Mouse (Mus musculus) erythroblast, adult 5-6 weeks (primary cell): ENCODE measurements around the gene Urm1. TPM values are rescaled to one million over a fixed set of nuclear protein-coding genes. Genes with fewer than 3 reads are reported as not detected.
A peak's percentile ranks its signal among the peaks of the same experiment; 100 is the strongest.
"Not testable (repeated sequence)": the region's sequence is repeated elsewhere in the genome, so short reads cannot be mapped to it uniquely, and the experiment has no call there.

ENCODE experiments used
- ATAC-seq: replicated peaks from 2 replicates; pipeline ENCODE4 v1.8.0; 2016; ENCODE audit warnings: moderate number of reproducible peaks, mild to moderate bottlenecking, moderate TSS enrichment, inconsistent platforms; ENCODE audit not compliant: poor library complexity, low FRiP score, severe bottlenecking
- total RNA-seq, 2 experiments: library from RNA; stranded (forward) in 1 of 2; stranded (reverse) in 1 of 2; fragments of 150-400 nt in 1 of 2; fragments of 200-764, 138-1000 nt in 1 of 2; gene quantifications; 2 replicates each; pipeline versions ENCODE4 v1.2.3 to v1.2.4; 2015 to 2017; ENCODE audit warnings: low replicate concordance in 2 of 2

Urm1 gene
- total RNA-seq, 2 experiments from 2014 or later: 5.4 to 8.9 TPM

GRCm38 (mm10) chr2:29857967-29858366 is 38.1 kb downstream of the Urm1 start:
- ATAC-seq: no peak

- ATAC-seq: no peak
These were observed 39.0 kb downstream of the Urm1 start for GRCm38 (mm10) chr2:29858748-29859473.

- no peak for ATAC-seq
These were observed 45.2 kb downstream of the Urm1 start for GRCm38 (mm10) chr2:29865125-29865524.

- ATAC-seq: peak; percentile 77
These were observed 49.2 kb downstream of the Urm1 start, which contains the start of gene Cercam for GRCm38 (mm10) chr2:29868949-29869645. Gene Cercam, plus strand, starts transcription at chr2:29869164.

- peak; percentile 82 for ATAC-seq
These were observed 50.0 kb downstream of the Urm1 start for GRCm38 (mm10) chr2:29869646-29870451.

GRCm38 (mm10) chr2:29872581-29873295 is 52.9 kb downstream of the Urm1 start:
- ATAC-seq: no peak

GRCm38 (mm10) chr2:29873801-29874200 is 53.9 kb downstream of the Urm1 start:
- ATAC-seq: no peak

- no peak for ATAC-seq
These were observed 58.2 kb downstream of the Urm1 start for GRCm38 (mm10) chr2:29878061-29878460.

- ATAC-seq: no peak
These were observed 59.3 kb downstream of the Urm1 start for GRCm38 (mm10) chr2:29879191-29879590.

- no peak for ATAC-seq
These were observed 60.3 kb downstream of the Urm1 start for GRCm38 (mm10) chr2:29879964-29880830.

GRCm38 (mm10) chr2:29886659-29887292 is 66.9 kb downstream of the Urm1 start:
- ATAC-seq: not testable (repeated sequence)

GRCm38 (mm10) chr2:29889066-29889944 is 69.4 kb downstream of the Urm1 start, which contains the start of gene Odf2:
Gene Odf2, plus strand, starts transcription at chr2:29889221.
- ATAC-seq: peak; percentile 83

GRCm38 (mm10) chr2:29889991-29890833 is 70.3 kb downstream of the Urm1 start:
- peak; percentile 87 for ATAC-seq

GRCm38 (mm10) chr2:29891773-29892172 is 71.9 kb downstream of the Urm1 start:
- ATAC-seq: no peak
